Mouse (Mus musculus) forebrain, embryonic 11.5 days (tissue): ENCODE data around the gene Urb2. TPM values are rescaled to one million over a fixed set of nuclear protein-coding genes. Genes with fewer than 3 reads are reported as not detected.
"Not testable (repeated sequence)": the region's sequence is repeated elsewhere in the genome, so short reads cannot be mapped to it uniquely, and the experiment has no call there.

Experiments
- ATAC-seq: fragments of 200-750 bp; cut with Nextera tagmentation; replicated peaks from 2 replicates; pipeline ENCODE4 v1.8.0; 2017; ENCODE audit warnings: moderate TSS enrichment; ENCODE audit not compliant: low FRiP score
- DNase-seq: peaks from one replicate; pipeline ENCODE4 v3.0.0-alpha.2; 2017; ENCODE audit warnings: low spot score
- H3K27ac ChIP-seq: fragments of 300-500 bp; sonication (generic); 2 replicates; pipeline ENCODE4 v1.5.1; 2014; ENCODE audit warnings: low read depth, low read length
- H3K27me3 ChIP-seq: fragments of 300-500 bp; sonication (generic); 2 replicates; pipeline ENCODE4 v1.6.1; 2014; ENCODE audit warnings: mild to moderate bottlenecking, low read length, mixed read lengths; ENCODE audit not compliant: control insufficient read depth, insufficient read depth
- H3K36me3 ChIP-seq: fragments of 300-500 bp; sonication (generic); 2 replicates; pipeline ENCODE4 v1.6.1; 2014; ENCODE audit warnings: mild to moderate bottlenecking, low read length, moderate library complexity, mixed read lengths; ENCODE audit not compliant: control insufficient read depth, insufficient read depth
- H3K4me1 ChIP-seq: fragments of 300-500 bp; sonication (generic); replicated peaks from 2 replicates; pipeline ENCODE4 v1.6.1; 2014; ENCODE audit warnings: low read length, mixed read lengths; ENCODE audit not compliant: control insufficient read depth, insufficient read depth
- H3K4me2 ChIP-seq: fragments of 300-500 bp; sonication (generic); 2 replicates; pipeline ENCODE4 v1.6.1; 2014; ENCODE audit warnings: low read depth, mild to moderate bottlenecking, low read length, moderate library complexity, mixed read lengths; ENCODE audit not compliant: severe bottlenecking
- H3K4me3 ChIP-seq: fragments of 300-500 bp; sonication (generic); 2 replicates; pipeline ENCODE4 v1.5.1; 2014; ENCODE audit warnings: low read depth, low read length
- H3K9ac ChIP-seq: fragments of 300-500 bp; sonication (generic); 2 replicates; pipeline ENCODE4 v1.6.1; 2014; ENCODE audit warnings: low read length
- H3K9me3 ChIP-seq: fragments of 300-500 bp; sonication (generic); 2 replicates; pipeline ENCODE4 v1.6.1; 2016; ENCODE audit warnings: low read length, mixed read lengths; ENCODE audit not compliant: control insufficient read depth
- WGBS: fragments of 180-500 bp; shearing (Covaris S2); extraction: QIAGEN DNeasy Blood & Tissue Kit; methylation state at CpG from one replicate; pipeline ENCODE4 v1.1.7; 2014; 5-methylcytosine and 5-hydroxymethylcytosine counted together
- polyA plus RNA-seq: library from polyadenylated mRNA; unstranded; fragments of >200 nt; fragmentation: Nextera tagmentation; extraction: Ambion mirVana; gene quantifications from 2 replicates; pipeline ENCODE4 v1.2.1, GENCODE M21; 2014

The Urb2 gene
- polyA plus RNA-seq, 1 experiment from 2014 or later = 9.6 TPM

DNA sequence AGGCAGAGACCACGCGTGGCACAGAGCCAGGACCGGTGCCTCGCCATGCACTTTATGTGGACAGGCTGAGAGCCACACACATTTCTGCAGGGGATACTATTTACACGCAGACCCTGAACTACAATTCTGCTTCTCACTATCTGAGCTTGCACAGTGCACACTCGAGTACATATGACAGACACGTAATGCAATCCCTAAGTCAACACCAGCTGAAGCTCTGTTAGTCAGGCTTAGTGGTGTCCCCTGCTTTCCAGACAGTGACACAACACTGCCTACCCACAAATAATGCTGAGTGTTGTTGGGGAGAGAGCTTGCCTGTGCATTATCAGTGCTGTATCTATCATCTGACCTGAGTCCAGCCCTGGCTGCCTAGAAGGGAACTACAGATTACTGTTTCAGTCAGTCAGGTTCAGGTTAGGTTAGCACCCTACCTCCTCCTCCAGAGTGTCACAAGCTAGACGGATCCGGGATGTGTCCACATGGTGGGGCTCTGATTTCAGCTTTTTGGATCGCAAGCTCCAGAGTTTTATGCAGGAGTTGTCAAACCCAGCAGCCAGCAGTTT lies 18.7 kb upstream of the Urb2 start:
- Histone ChIP-seq H3K27me3 (no peaks in the 10 kb centered on the region), H3K4me3 (no peak overlapping the region), H3K4me1 (no peaks in the 10 kb centered on the region), H3K36me3 (no peaks in the 10 kb centered on the region), H3K9ac (no peak overlapping the region), H3K27ac (no peak overlapping the region), H3K9me3 (no peaks in the 10 kb centered on the region), H3K4me2 (no peak overlapping the region)
- DNase-seq (no peak), ATAC-seq (no peak)
- 95% methylated on average over 10 of the region's 10 CpGs for WGBS

DNA sequence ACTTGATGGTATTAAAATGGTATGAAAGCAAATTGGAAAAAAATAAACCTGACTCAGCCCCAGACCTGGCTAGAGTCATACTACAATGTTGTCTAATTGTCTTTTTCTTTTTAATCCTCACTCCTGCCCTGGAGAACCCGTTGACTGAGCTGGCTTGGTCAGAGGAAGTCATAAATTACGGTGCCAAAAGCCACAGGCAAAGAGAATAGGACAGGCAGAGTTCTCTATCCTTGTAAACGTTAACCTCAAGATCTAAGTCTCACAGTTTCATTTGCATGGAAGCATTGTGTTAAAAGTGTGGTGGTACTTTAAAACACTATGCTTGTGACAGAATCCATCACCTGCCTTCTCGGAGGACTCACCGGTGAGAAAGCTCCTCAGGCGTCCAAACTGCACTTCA lies 13.5 kb upstream of the Urb2 start:
- no peaks in the 10 kb centered on the region for H3K9me3 ChIP-seq
- DNase-seq = no peak
- H3K27ac ChIP-seq = no peak overlapping the region
- H3K4me3 ChIP-seq = no peak overlapping the region
- WGBS = 93% methylated on average over 6 of the region's 6 CpGs
- H3K9ac ChIP-seq = no peak overlapping the region
- no peak for ATAC-seq
- H3K4me2 ChIP-seq = no peak overlapping the region
- no peaks in the 10 kb centered on the region for H3K4me1 ChIP-seq
- H3K36me3 ChIP-seq = no peaks in the 10 kb centered on the region; the same call in 1 of the 2 replicates
- H3K27me3 ChIP-seq = no peaks in the 10 kb centered on the region

DNA sequence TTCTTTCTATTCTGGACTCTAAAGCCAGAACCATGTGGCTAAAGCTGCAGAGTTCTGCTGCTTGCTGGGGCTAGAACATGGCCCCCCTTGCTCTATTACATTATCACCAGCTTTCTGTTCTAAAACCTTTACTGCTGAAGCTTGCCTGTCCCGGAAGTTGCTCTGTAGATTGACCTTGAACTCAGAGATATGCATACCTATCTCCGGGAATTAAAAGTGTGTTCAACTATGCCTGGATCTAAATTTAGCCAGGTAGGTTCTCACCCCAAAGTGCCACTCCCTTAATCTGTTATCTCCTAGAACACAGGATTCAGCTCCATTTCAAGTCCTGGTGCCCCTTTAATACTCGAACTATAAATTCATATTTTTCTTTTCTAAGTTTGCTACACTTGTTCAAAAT lies 9.7 kb upstream of the Urb2 start:
- Histone ChIP-seq H3K36me3 (no peaks in the 10 kb centered on the region; the same call in 1 of the 2 replicates), H3K27me3 (no peaks in the 10 kb centered on the region), H3K27ac (no peak overlapping the region), H3K9me3 (no peaks in the 10 kb centered on the region), H3K4me2 (no peak overlapping the region), H3K4me3 (no peak overlapping the region), H3K9ac (no peak overlapping the region), H3K4me1 (no peaks in the 10 kb centered on the region)
- no peak for DNase-seq
- no peak for ATAC-seq
- WGBS = 90% methylated on average over 3 of the region's 3 CpGs

DNA sequence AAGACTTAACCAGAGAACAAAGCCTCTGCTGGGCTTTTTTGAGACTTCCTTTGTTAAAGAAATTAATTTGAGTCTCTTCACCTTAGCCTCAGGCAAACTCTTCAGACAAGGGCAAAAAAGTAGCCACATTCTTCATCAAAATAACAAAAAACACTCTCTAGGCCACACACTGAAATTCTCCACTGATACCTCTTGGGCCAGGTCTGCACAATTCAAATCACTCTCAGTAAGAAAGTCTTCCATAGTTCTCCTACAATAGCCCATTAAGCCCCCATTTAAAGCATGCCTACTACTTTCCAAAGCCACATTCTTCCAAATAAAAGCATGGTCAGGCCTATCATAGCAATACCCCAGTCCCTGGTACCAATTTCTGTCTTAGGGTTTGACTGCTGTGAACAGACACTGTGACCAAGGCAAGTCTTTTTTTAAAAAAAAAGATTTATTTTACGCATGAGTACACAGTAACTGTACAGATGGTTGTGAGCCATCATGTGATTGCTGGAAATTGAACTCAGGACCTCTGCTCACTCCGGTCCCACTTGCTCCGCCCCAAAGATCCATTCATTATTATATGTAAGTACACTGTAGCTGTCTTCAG lies 9.2 kb upstream of the Urb2 start:
- no peak overlapping the region for H3K4me2 ChIP-seq
- no peaks in the 10 kb centered on the region for H3K27me3 ChIP-seq
- no peak for DNase-seq
- ATAC-seq = no peak
- H3K9ac ChIP-seq = no peak overlapping the region
- H3K36me3 ChIP-seq = no peaks in the 10 kb centered on the region; the same call in 1 of the 2 replicates
- WGBS = 94% methylated on average over 3 of the region's 3 CpGs
- no peaks in the 10 kb centered on the region for H3K4me1 ChIP-seq
- H3K9me3 ChIP-seq = no peaks in the 10 kb centered on the region
- no peak overlapping the region for H3K27ac ChIP-seq
- no peak overlapping the region for H3K4me3 ChIP-seq

DNA sequence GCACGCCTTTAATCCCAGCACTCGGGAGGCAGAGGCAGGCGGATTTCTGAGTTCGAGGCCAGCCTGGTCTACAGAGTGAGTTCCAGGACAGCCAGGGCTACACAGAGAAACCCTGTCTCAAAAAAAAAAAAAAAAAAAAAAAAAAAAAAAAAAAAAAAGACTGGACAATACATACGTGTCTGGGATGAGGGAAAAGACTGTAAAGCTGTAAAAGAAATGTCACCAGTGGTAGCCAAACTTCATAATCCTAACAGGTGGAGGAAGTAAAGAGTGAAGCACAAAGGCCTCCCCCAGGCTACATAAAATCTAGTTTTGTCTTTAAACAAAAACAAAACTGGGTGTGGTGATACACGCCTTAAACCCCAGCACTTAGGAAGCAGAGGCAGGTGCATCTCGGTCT lies 7.0 kb upstream of the Urb2 start:
- not testable (repeated sequence) for H3K9me3 ChIP-seq, ATAC-seq, H3K27me3 ChIP-seq, H3K4me3 ChIP-seq, H3K9ac ChIP-seq, H3K4me2 ChIP-seq, DNase-seq, H3K36me3 ChIP-seq, H3K4me1 ChIP-seq, H3K27ac ChIP-seq
- WGBS = 92% methylated on average over 7 of the region's 7 CpGs

DNA sequence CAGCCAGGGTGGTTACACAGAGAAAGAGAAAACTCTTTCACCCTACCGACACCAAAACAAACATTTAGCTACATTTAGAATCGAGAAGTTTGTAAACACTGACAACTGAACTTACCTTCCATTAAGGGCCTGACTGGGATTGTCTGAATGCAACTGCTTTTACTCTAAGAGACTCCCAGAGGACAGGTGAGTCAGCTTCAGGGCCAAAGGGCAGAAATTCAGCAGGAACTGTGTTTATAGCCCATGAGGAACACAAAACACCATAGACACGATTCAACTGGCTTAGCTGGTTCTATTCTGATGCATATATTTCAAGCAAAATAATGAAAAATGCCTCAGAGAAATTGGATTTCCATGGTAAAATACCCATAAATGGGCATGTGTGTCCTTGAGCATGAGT lies 6.6 kb upstream of the Urb2 start:
- Histone ChIP-seq H3K36me3 (no peaks in the 10 kb centered on the region), H3K4me2 (no peak overlapping the region), H3K9ac (no peak overlapping the region), H3K9me3 (no peaks in the 10 kb centered on the region), H3K27ac (no peak overlapping the region), H3K4me3 (no peak overlapping the region), H3K27me3 (no peaks in the 10 kb centered on the region), H3K4me1 (peaks cover 6% of the 10 kb centered on the region)
- 88% methylated on average over 3 of the region's 3 CpGs for WGBS
- no peak for ATAC-seq
- no peak for DNase-seq

DNA sequence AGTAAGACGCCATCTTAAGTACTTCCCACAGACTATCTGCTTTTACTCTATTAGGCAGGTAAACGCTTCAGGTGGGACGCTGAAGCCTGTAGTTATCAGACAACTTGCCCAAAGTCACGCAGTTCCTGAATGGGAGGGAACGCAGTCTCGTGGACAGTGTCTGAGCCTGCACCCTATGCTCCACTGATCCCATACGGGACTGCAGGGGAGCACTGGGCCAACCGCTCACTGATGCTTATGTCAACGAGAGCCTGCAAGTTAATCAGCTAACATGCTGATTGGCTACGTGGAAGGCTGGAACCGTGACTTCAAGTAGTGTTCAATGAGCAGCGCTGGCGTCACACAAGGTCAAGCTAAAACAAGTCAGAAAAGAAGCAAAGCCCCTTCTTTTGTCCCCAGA lies 1.5 kb upstream of the Urb2 start:
- WGBS = 47% methylated on average over 13 of the region's 13 CpGs
- Histone ChIP-seq H3K4me1 (peaks cover 12% of the 10 kb centered on the region), H3K4me2 (peak overlapping the region; percentile 68), H3K36me3 (no peaks in the 10 kb centered on the region), H3K4me3 (peak overlapping the region; percentile 83), H3K9ac (peak overlapping the region; percentile 82), H3K27me3 (no peaks in the 10 kb centered on the region), H3K27ac (no peak overlapping the region), H3K9me3 (no peaks in the 10 kb centered on the region)
- DNase-seq = no peak
- no peak for ATAC-seq

DNA sequence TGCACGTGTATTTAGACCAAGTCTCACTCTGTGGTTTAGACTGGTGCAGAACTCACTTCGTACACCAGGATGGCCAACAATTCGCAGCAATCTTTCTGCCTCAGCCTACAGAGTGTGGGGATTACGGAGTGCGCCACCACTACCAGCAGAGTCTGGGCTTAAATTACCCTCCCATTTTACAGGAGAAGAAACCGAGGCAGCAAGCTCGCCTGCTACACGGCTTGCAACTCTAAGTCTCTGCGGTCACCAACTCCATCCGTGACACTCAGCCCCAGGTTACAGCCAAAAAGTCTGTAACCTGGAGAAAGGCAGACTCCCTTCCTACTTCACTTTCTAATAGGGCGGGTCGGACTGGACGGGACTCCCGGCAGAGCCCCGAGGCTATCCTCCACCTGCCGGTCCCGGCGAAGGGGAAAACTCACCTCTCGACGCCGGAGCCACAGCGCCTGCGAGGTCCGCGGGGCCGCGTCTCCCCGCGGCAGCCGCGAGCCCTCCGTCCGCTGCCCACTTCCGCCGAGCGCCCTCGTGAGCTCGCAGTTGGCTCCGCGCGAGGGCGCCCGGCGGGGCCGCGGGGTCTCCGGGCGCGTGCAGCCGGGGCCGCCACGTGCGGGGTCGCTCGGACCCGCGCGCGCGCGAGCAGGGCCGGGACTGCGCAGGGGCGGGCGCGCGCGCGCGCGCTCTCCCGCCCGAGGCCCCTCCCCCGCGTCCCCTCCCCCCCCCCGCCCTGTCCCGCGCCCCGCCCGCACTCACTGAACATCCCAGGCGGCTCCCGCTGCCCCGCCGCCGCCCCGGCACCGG lies 670 bp upstream of the Urb2 start:
- peak; percentile 80 for ATAC-seq
- WGBS = 1% methylated on average over 45 of the region's 87 CpGs
- H3K27ac ChIP-seq = peak overlapping the region; percentile 70

More for the DNA sequence above, 670 bp upstream of the Urb2 start:
- Histone ChIP-seq H3K4me1 (peaks cover 12% of the 10 kb centered on the region), H3K4me3 (peak overlapping the region; percentile 83), H3K9me3 (no peaks in the 10 kb centered on the region), H3K36me3 (no peaks in the 10 kb centered on the region), H3K4me2 (peak overlapping the region; percentile 68), H3K27me3 (no peaks in the 10 kb centered on the region), H3K9ac (peak overlapping the region; percentile 82)
- no peak for DNase-seq
